ENCODE assay signal across 10 mouse cellular contexts in the genomic region with DNA sequence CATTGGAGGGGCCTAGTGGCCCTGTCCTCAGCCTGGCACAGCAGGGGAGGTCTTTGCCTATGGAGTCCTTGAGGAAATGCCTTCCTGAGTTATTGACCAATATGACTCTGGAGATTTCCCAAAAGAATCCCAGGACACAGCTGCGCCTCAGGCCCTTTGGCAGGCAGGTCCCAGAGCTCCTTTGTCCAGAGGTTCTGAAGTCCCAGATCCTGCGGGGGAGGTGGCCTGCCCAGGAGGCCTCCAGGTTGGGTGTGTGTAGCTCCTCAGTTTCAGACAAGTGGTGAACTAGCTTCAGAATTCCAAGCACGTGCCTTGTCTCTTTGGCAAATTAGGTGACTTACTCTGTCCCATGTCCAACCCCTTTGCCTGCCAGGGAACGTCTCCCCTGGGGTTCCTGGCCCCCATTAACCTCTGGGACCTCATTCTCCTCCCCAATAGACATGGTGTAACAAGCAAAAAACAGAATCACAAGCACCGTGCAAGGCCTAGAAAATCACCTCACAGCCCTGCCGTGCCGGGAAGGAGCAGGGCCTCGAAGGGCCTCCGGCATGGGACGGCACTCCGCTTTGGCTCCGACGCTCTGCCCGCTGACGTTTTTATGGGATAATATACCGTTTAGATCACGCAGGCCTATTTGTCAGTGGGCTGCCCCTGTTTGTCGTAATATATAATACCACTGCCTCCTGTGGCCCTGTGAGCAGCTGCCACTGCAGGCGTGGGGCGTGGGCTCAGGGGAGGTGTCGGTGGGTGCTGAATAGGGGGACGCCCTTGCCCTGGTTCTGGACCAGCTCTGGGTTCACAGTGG. TPM values are rescaled to one million over a fixed set of nuclear protein-coding genes. Genes with fewer than 3 reads are reported as not detected.
DNase-seq lines count a peak whose midpoint lies in the region; ATAC-seq and TF ChIP-seq lines count a peak whose summit lies in the region.
"Had no signal": no experiment of that assay in that cellular context is flagged by ENCODE, and none has a peak within 500 bp of the region (broad histone marks: within the 10 kb centered on the region; RNA-seq: fewer than 3 reads in every experiment).

No protein-coding gene starts in this region.

- H3K36me3 ChIP-seq in neural tube, embryonic 11.5 days (ENCODE audit: control insufficient read depth, insufficient read depth, low read length), result no peaks in the 10 kb centered on the region
- peaks cover 9% of the 10 kb centered on the region; the same call in 1 of the 2 replicates for H3K36me3 ChIP-seq in forebrain, embryonic 13.5 days (ENCODE audit: poor library complexity, severe bottlenecking)
- H3K36me3 ChIP-seq in intestine, postnatal 0 days (ENCODE audit: control insufficient read depth, insufficient read depth), result no peaks in the 10 kb centered on the region
- no peaks in the 10 kb centered on the region for H3K36me3 ChIP-seq in stomach, embryonic 16.5 days (ENCODE audit: control insufficient read depth, insufficient read depth, low read length)

- H3K9ac ChIP-seq in neural tube, embryonic 11.5 days (ENCODE audit: low read length), result peak overlapping the region; percentile 20
- H3K9ac ChIP-seq in forebrain, embryonic 13.5 days, result peak overlapping the region; percentile 54
- peak overlapping the region; percentile 7; the same call in 1 of the 2 replicates for H3K9ac ChIP-seq in intestine, postnatal 0 days (ENCODE audit: low read depth, low read length)
- peak overlapping the region; percentile 49 for H3K9ac ChIP-seq in stomach, embryonic 16.5 days (ENCODE audit: low read length)

- H3K4me2 ChIP-seq in neural tube, embryonic 11.5 days (ENCODE audit: low read depth), result peak overlapping the region; percentile 33
- peak overlapping the region; percentile 95 for H3K4me2 ChIP-seq in forebrain, embryonic 13.5 days
- peak overlapping the region; percentile 1; the same call in 1 of the 2 replicates for H3K4me2 ChIP-seq in intestine, postnatal 0 days (replicated peaks; ENCODE audit: low read depth)
- H3K4me2 ChIP-seq in stomach, embryonic 16.5 days (ENCODE audit: low read depth, low read length), result no peak overlapping the region

- no peak overlapping the region for H3K4me3 ChIP-seq in neural tube, embryonic 11.5 days (ENCODE audit: low read depth, low read length)
- peak overlapping the region; percentile 7; the same call in 1 of the 2 replicates for H3K4me3 ChIP-seq in forebrain, embryonic 13.5 days
- no peak overlapping the region for H3K4me3 ChIP-seq in intestine, postnatal 0 days (ENCODE audit: low read depth, low read length)
- no peak overlapping the region for H3K4me3 ChIP-seq in stomach, embryonic 16.5 days (replicated peaks; ENCODE audit: low read length)
- H3K4me3 ChIP-seq: erythroblast, embryonic 14.5 days had no signal

- H3K4me1 ChIP-seq in neural tube, embryonic 11.5 days (ENCODE audit: control insufficient read depth, insufficient read depth, low read length), result peaks cover 72% of the 10 kb centered on the region
- H3K4me1 ChIP-seq in forebrain, embryonic 13.5 days, result peaks cover 96% of the 10 kb centered on the region
- H3K4me1 ChIP-seq in intestine, postnatal 0 days (replicated peaks; ENCODE audit: control insufficient read depth, insufficient read depth, low read length), result peaks cover 21% of the 10 kb centered on the region
- peaks cover 64% of the 10 kb centered on the region for H3K4me1 ChIP-seq in stomach, embryonic 16.5 days (ENCODE audit: control insufficient read depth, insufficient read depth, low read length)

- 11% methylated on average over 22 of the region's 22 CpGs for WGBS in neural tube, embryonic 11.5 days
- WGBS in forebrain, embryonic 13.5 days, result 32% methylated on average over 22 of the region's 22 CpGs
- WGBS in intestine, postnatal 0 days, result 35% methylated on average over 22 of the region's 22 CpGs
- WGBS in stomach, embryonic 16.5 days, result 45% methylated on average over 22 of the region's 22 CpGs

- peak; percentile 73 for DNase-seq in neural tube, embryonic 11.5 days (ENCODE audit: low spot score)
- no peak for DNase-seq in neural tube, embryonic 10.5 days (ENCODE audit: extremely low spot score, low spot score)
- no peak for DNase-seq in lung, postnatal 10 days
- DNase-seq in right cerebral cortex, postnatal 10 days (ENCODE audit: low spot score in 2 of 2), result no peak
- DNase-seq in spleen, postnatal 10 days (ENCODE audit: low spot score in 2 of 2), result no peak
- DNase-seq: liver had no signal

- H3K27me3 ChIP-seq in neural tube, embryonic 11.5 days (ENCODE audit: control insufficient read depth, insufficient read depth, low read length), result no peaks in the 10 kb centered on the region
- H3K27me3 ChIP-seq in forebrain, embryonic 13.5 days, result no peaks in the 10 kb centered on the region
- no peaks in the 10 kb centered on the region for H3K27me3 ChIP-seq in intestine, postnatal 0 days (replicated peaks; ENCODE audit: control insufficient read depth, insufficient read depth, low read length)
- no peaks in the 10 kb centered on the region for H3K27me3 ChIP-seq in stomach, embryonic 16.5 days (ENCODE audit: control insufficient read depth, insufficient read depth, low read length)

- ATAC-seq in neural tube, embryonic 11.5 days (ENCODE audit: insufficient read depth, low FRiP score, low TSS enrichment), result peak; percentile 28; the same call in 1 of the 2 replicates
- no peak for ATAC-seq in forebrain, embryonic 13.5 days
- ATAC-seq in intestine, postnatal 0 days, result no peak
- ATAC-seq in stomach, embryonic 16.5 days (ENCODE audit: insufficient read depth, low FRiP score), result no peak

- TF ChIP-seq CTCF in intestine, postnatal 0 days (IDR thresholded peaks at IDR 0.05; ENCODE audit: low read depth), result no peak

- H3K9me3 ChIP-seq in neural tube, embryonic 11.5 days (ENCODE audit: control insufficient read depth, low read length), result no peaks in the 10 kb centered on the region
- H3K9me3 ChIP-seq in forebrain, embryonic 13.5 days (replicated peaks), result no peaks in the 10 kb centered on the region
- H3K9me3 ChIP-seq in intestine, postnatal 0 days (ENCODE audit: control insufficient read depth), result no peaks in the 10 kb centered on the region
- no peaks in the 10 kb centered on the region for H3K9me3 ChIP-seq in stomach, embryonic 16.5 days (replicated peaks; ENCODE audit: control insufficient read depth, low read length)

- H3K27ac ChIP-seq in neural tube, embryonic 11.5 days (ENCODE audit: low read depth, low read length), result peak overlapping the region; percentile 88
- peak overlapping the region; percentile 63 for H3K27ac ChIP-seq in forebrain, embryonic 13.5 days
- H3K27ac ChIP-seq in intestine, postnatal 0 days (ENCODE audit: low read depth, low read length), result peak overlapping the region; percentile 24
- peak overlapping the region; percentile 64 for H3K27ac ChIP-seq in stomach, embryonic 16.5 days (ENCODE audit: low read length)

RNA-seq across cellular contexts. Expression of a gene that starts 10.2 kb away (rescaled TPM):
- 19.7 and 22.7 TPM in 2 replicates for polyA plus RNA-seq in neural tube, embryonic 11.5 days (2014; fragmentation: Nextera tagmentation; extraction: Ambion mirVana)
- polyA plus RNA-seq in forebrain, embryonic 13.5 days (2015; fragmentation: Nextera tagmentation; extraction: Ambion mirVana), result 17.2 TPM in 2 replicates
- 3.1 and 4.2 TPM in 2 replicates for polyA plus RNA-seq in intestine, postnatal 0 days (2015; fragmentation: Nextera tagmentation; extraction: Ambion mirVana)
- 4.5 and 5.6 TPM in 2 replicates for polyA plus RNA-seq in stomach, embryonic 16.5 days (2015; fragmentation: Nextera tagmentation; extraction: Ambion mirVana)

Comparison
In these comparisons a context has a peak if more than half of its experiments do, and no peak if none do; other contexts are left out.
1. H3K27ac ChIP-seq: peak in every context shown above with its lines; median percentile 88 in neural tube, embryonic 11.5 days; 64 in stomach, embryonic 16.5 days; 63 in forebrain, embryonic 13.5 days; 24 in intestine, postnatal 0 days.